Mouse (Mus musculus) urinary bladder, postnatal 10 days (tissue): ENCODE data around the gene Hyou1.
"Not testable (repeated sequence)": the region's sequence is repeated elsewhere in the genome, so short reads cannot be mapped to it uniquely, and the experiment has no call there.

Source experiments
- DNase-seq: peaks from one replicate; pipeline ENCODE4 v3.0.0; 2022; ENCODE audit warnings: low spot score

The Hyou1 gene

GRCm38 (mm10) chr9:44406906-44407751, 27.8 kb downstream of the Hyou1 start, which contains the start of the genes Rps25 and Trappc4:
TSS of gene Rps25 (plus strand) at chr9:44407139.
TSS of gene Trappc4 (minus strand) at chr9:44407600.
- peak; percentile 65 for DNase-seq

GRCm38 (mm10) chr9:44407752-44408097, 28.4 kb downstream of the Hyou1 start:
- no peak for DNase-seq

- DNase-seq: not testable (repeated sequence)
These were observed 29.4 kb downstream of the Hyou1 start for GRCm38 (mm10) chr9:44408693-44409092.

GRCm38 (mm10) chr9:44410647-44411336, 31.5 kb downstream of the Hyou1 start:
- DNase-seq: no peak

- DNase-seq: no peak
These were observed 32.4 kb downstream of the Hyou1 start for GRCm38 (mm10) chr9:44411601-44412130.

- DNase-seq: no peak
These were observed 33.0 kb downstream of the Hyou1 start for GRCm38 (mm10) chr9:44412306-44412705.

GRCm38 (mm10) chr9:44412781-44413180, 33.5 kb downstream of the Hyou1 start:
- DNase-seq: no peak

GRCm38 (mm10) chr9:44417156-44417891, 38.0 kb downstream of the Hyou1 start:
- DNase-seq: no peak

GRCm38 (mm10) chr9:44417892-44418363, 38.6 kb downstream of the Hyou1 start:
- DNase-seq: peak; percentile 86

- DNase-seq: no peak
These were observed 39.5 kb downstream of the Hyou1 start, which contains the start of gene Ccdc84 for GRCm38 (mm10) chr9:44418519-44419385. TSS of gene Ccdc84 (minus strand) at chr9:44418569.

GRCm38 (mm10) chr9:44419730-44420129, 40.4 kb downstream of the Hyou1 start:
- not testable (repeated sequence) for DNase-seq

GRCm38 (mm10) chr9:44420280-44420898, 41.1 kb downstream of the Hyou1 start:
- DNase-seq: no peak

GRCm38 (mm10) chr9:44423576-44423975, 44.3 kb downstream of the Hyou1 start:
- no peak for DNase-seq

- no peak for DNase-seq
These were observed 53.4 kb downstream of the Hyou1 start for GRCm38 (mm10) chr9:44432577-44433185.

GRCm38 (mm10) chr9:44435747-44436146, 56.5 kb downstream of the Hyou1 start:
- DNase-seq: no peak

- no peak for DNase-seq
These were observed 61.7 kb downstream of the Hyou1 start, which contains the start of gene Foxr1 for GRCm38 (mm10) chr9:44440961-44441360. TSS of gene Foxr1 (minus strand) at chr9:44441136.
